Mouse (Mus musculus): Measurements from ENCODE around the gene Brf1. TPM values are rescaled to one million over a fixed set of nuclear protein-coding genes. Genes with fewer than 3 reads are reported as not detected.
A peak's percentile ranks its signal among the peaks of the same experiment; 100 is the strongest.

Brf1 gene
- 44.8 and 53.0 TPM in 2 replicates for polyA plus RNA-seq (2012; rRNA removed)

GRCm38 (mm10) chr12:113000294-113001132, at the start of gene Brf1:
Brf1 (minus strand) TSS chr12:113000704.
- H3K36me3 ChIP-seq (ENCODE audit: control insufficient read depth, insufficient read depth, low read length): no peaks in the 10 kb centered on the region
- under 1% methylated on average over 96 of the region's 96 CpGs for WGBS
- H3K4me1 ChIP-seq (ENCODE audit: control insufficient read depth, insufficient read depth, low read length): peaks cover 10% of the 10 kb centered on the region
- TF ChIP-seq POLR2A (IDR thresholded peaks at IDR 0.05; ENCODE audit: low read depth, low read length): peak; percentile 47
- TF ChIP-seq CTCF (conservative IDR thresholded peaks at IDR 0.05; ENCODE audit: insufficient read depth, insufficient read length, low read depth, low read length): 0 out of 2 replicates have a peak, but pooled peaks have one; percentile 1
- peak; percentile 99 for DNase-seq
- no peaks in the 10 kb centered on the region for H3K27me3 ChIP-seq (replicated peaks; ENCODE audit: control insufficient read depth, insufficient read depth, low read length)
- H3K27ac ChIP-seq (ENCODE audit: insufficient read depth, low read depth, low read length): peak within 1 kb of the TSS; percentile 96
- H3K4me3 ChIP-seq (ENCODE audit: insufficient read depth, low read depth, low read length): peak within 1 kb of the TSS; percentile 92

GRCm38 (mm10) chr12:113049836-113050235, 49.3 kb upstream of the Brf1 start:
- Histone ChIP-seq H3K4me1 (ENCODE audit: control insufficient read depth, insufficient read depth, low read length) (no peaks in the 10 kb centered on the region), H3K4me3 (ENCODE audit: insufficient read depth, low read depth, low read length) (no peak overlapping the region), H3K27ac (ENCODE audit: insufficient read depth, low read depth, low read length) (no peak overlapping the region), H3K27me3 (replicated peaks; ENCODE audit: control insufficient read depth, insufficient read depth, low read length) (no peaks in the 10 kb centered on the region), H3K36me3 (ENCODE audit: control insufficient read depth, insufficient read depth, low read length) (no peaks in the 10 kb centered on the region)
- 79% methylated on average over 9 of the region's 9 CpGs for WGBS
- TF ChIP-seq CTCF (conservative IDR thresholded peaks at IDR 0.05; ENCODE audit: insufficient read depth, insufficient read length, low read depth, low read length) (no peak), POLR2A (IDR thresholded peaks at IDR 0.05; ENCODE audit: low read depth, low read length) (no peak)
- no peak for DNase-seq

GRCm38 (mm10) chr12:113048103-113048502, 47.6 kb upstream of the Brf1 start:
- H3K4me3 ChIP-seq (ENCODE audit: insufficient read depth, low read depth, low read length): no peak overlapping the region
- no peaks in the 10 kb centered on the region for H3K36me3 ChIP-seq (ENCODE audit: control insufficient read depth, insufficient read depth, low read length)
- no peaks in the 10 kb centered on the region for H3K4me1 ChIP-seq (ENCODE audit: control insufficient read depth, insufficient read depth, low read length)
- TF ChIP-seq POLR2A (IDR thresholded peaks at IDR 0.05; ENCODE audit: low read depth, low read length): no peak
- no peak for TF ChIP-seq CTCF (conservative IDR thresholded peaks at IDR 0.05; ENCODE audit: insufficient read depth, insufficient read length, low read depth, low read length)
- 94% methylated on average over 5 of the region's 5 CpGs for WGBS
- H3K27ac ChIP-seq (ENCODE audit: insufficient read depth, low read depth, low read length): no peak overlapping the region
- no peak for DNase-seq
- H3K27me3 ChIP-seq (replicated peaks; ENCODE audit: control insufficient read depth, insufficient read depth, low read length): no peaks in the 10 kb centered on the region

DNA sequence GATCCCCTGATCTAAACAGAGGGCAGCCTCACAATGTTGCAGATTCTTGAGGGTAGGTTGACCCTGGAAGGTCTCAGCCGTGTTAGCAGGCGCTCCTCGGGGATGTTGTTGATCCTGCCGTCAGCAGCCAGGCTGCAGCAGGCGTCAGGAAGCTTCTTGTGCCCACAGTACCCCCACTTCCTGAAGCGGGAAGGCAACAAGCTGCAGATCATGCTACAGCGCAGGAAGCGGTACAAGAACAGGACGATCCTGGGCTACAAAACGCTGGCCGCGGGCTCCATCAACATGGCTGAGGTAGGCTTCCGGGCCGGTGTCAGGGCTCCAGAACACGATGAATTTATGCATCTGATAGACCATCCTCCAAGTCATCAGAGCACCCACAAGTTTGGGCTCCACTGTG, 46.4 kb upstream of the Brf1 start:
- WGBS: 78% methylated on average over 15 of the region's 15 CpGs
- no peak for DNase-seq
- Histone ChIP-seq H3K4me3 (ENCODE audit: insufficient read depth, low read depth, low read length) (no peak overlapping the region), H3K27ac (ENCODE audit: insufficient read depth, low read depth, low read length) (no peak overlapping the region), H3K36me3 (ENCODE audit: control insufficient read depth, insufficient read depth, low read length) (no peaks in the 10 kb centered on the region), H3K4me1 (ENCODE audit: control insufficient read depth, insufficient read depth, low read length) (no peaks in the 10 kb centered on the region), H3K27me3 (replicated peaks; ENCODE audit: control insufficient read depth, insufficient read depth, low read length) (no peaks in the 10 kb centered on the region)
- TF ChIP-seq POLR2A (IDR thresholded peaks at IDR 0.05; ENCODE audit: low read depth, low read length): no peak
- TF ChIP-seq CTCF (conservative IDR thresholded peaks at IDR 0.05; ENCODE audit: insufficient read depth, insufficient read length, low read depth, low read length): no peak

GRCm38 (mm10) chr12:113044916-113045677, 44.6 kb upstream of the Brf1 start:
- Histone ChIP-seq H3K27ac (ENCODE audit: insufficient read depth, low read depth, low read length) (no peak overlapping the region), H3K36me3 (ENCODE audit: control insufficient read depth, insufficient read depth, low read length) (no peaks in the 10 kb centered on the region), H3K4me1 (ENCODE audit: control insufficient read depth, insufficient read depth, low read length) (no peaks in the 10 kb centered on the region), H3K27me3 (replicated peaks; ENCODE audit: control insufficient read depth, insufficient read depth, low read length) (no peaks in the 10 kb centered on the region), H3K4me3 (ENCODE audit: insufficient read depth, low read depth, low read length) (no peak overlapping the region)
- DNase-seq: peak; percentile 79
- 68% methylated on average over 3 of the region's 3 CpGs for WGBS
- TF ChIP-seq POLR2A (IDR thresholded peaks at IDR 0.05; ENCODE audit: low read depth, low read length) (no peak), CTCF (conservative IDR thresholded peaks at IDR 0.05; ENCODE audit: insufficient read depth, insufficient read length, low read depth, low read length) (peak; percentile 55; the same call in 1 of the 2 replicates)

DNA sequence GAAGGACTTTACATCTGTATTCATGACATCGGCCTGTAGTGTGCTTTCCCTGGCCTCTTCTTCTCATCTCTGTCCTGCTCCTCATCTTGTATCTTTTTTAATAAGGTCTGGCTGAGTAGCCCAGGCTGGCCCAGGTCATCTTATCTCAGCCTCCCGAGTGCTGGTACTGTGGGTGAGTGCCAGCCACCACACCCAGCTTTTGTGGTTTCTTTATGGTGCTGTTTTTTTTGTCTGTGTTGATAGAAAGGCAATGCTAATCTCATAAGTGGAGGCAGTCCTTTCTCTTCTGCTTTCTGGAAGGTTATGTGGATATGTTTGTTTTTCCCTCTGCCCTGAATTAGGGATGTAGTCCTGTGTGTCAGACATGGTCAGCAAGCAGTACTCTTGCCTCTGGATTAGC, 42.0 kb upstream of the Brf1 start:
- Histone ChIP-seq H3K4me1 (ENCODE audit: control insufficient read depth, insufficient read depth, low read length) (no peaks in the 10 kb centered on the region), H3K27me3 (replicated peaks; ENCODE audit: control insufficient read depth, insufficient read depth, low read length) (no peaks in the 10 kb centered on the region), H3K4me3 (ENCODE audit: insufficient read depth, low read depth, low read length) (no peak overlapping the region), H3K36me3 (ENCODE audit: control insufficient read depth, insufficient read depth, low read length) (no peaks in the 10 kb centered on the region), H3K27ac (ENCODE audit: insufficient read depth, low read depth, low read length) (no peak overlapping the region)
- no peak for TF ChIP-seq CTCF (conservative IDR thresholded peaks at IDR 0.05; ENCODE audit: insufficient read depth, insufficient read length, low read depth, low read length)
- no peak for TF ChIP-seq POLR2A (IDR thresholded peaks at IDR 0.05; ENCODE audit: low read depth, low read length)
- WGBS: 89% methylated on average over 2 of the region's 2 CpGs
- DNase-seq: no peak

All from kidney, adult 2 months (tissue).